Mouse (Mus musculus) ES-Bruce4 (cell line): ENCODE measurements around the gene Anapc15-ps. TPM values are rescaled to one million over a fixed set of nuclear protein-coding genes. Genes with fewer than 3 reads are reported as not detected.

ENCODE experiments used
- H3K27ac ChIP-seq: 2 replicates; pipeline ENCODE4 v1.5.1; 2012; ENCODE audit warnings: low read length, inconsistent platforms; ENCODE audit not compliant: insufficient read depth
- H3K27me3 ChIP-seq: 2 replicates; pipeline ENCODE4 v1.6.1; 2012; ENCODE audit warnings: mild to moderate bottlenecking, low read length, inconsistent platforms; ENCODE audit not compliant: control insufficient read depth, poor library complexity, insufficient read depth, severe bottlenecking
- H3K36me3 ChIP-seq: 2 replicates; pipeline ENCODE4 v1.6.1; 2012; ENCODE audit warnings: inconsistent platforms, mild to moderate bottlenecking, low read length, moderate library complexity; ENCODE audit not compliant: control insufficient read depth, poor library complexity, insufficient read depth, severe bottlenecking
- H3K4me1 ChIP-seq: one replicate; pipeline ENCODE4 v1.8.1; 2011; ENCODE audit warnings: low read length; ENCODE audit not compliant: control insufficient read depth, insufficient read depth
- H3K4me3 ChIP-seq: 2 replicates; pipeline ENCODE4 v1.5.1; 2011; ENCODE audit warnings: low read depth, mild to moderate bottlenecking, low read length
- H3K9ac ChIP-seq: 2 replicates; pipeline ENCODE4 v1.6.1; 2012; ENCODE audit warnings: low read depth, mild to moderate bottlenecking, inconsistent platforms; ENCODE audit not compliant: poor library complexity, severe bottlenecking
- H3K9me3 ChIP-seq: replicated peaks from 2 replicates; pipeline ENCODE4 v1.6.1; 2012; ENCODE audit warnings: mild to moderate bottlenecking, low read length, inconsistent platforms; ENCODE audit not compliant: control insufficient read depth, poor library complexity, insufficient read depth, severe bottlenecking
- CTCF ChIP-seq: IDR thresholded peaks from one replicate; pipeline ENCODE4 v1.8.1; 2011; ENCODE audit warnings: low read depth, low read length
- EP300 ChIP-seq: IDR thresholded peaks from 2 replicates; pipeline ENCODE4 v1.6.1; 2011; ENCODE audit warnings: low read depth, low read length; ENCODE audit not compliant: insufficient read depth
- POLR2A ChIP-seq: IDR thresholded peaks from one replicate; pipeline ENCODE4 v1.8.1; 2011; ENCODE audit warnings: low read length; ENCODE audit not compliant: insufficient read depth
- polyA plus RNA-seq: library from polyadenylated mRNA; stranded (reverse); fragments of >200 nt; gene quantifications from 2 replicates; pipeline ENCODE4 v1.2.4, GENCODE M21; 2011; ENCODE audit warnings: low read depth; ENCODE audit not compliant: missing spikeins, insufficient read depth, insufficient read length

The Anapc15-ps gene
- polyA plus RNA-seq, 1 experiment: 3.4 TPM

- TF ChIP-seq CTCF: no peak
- TF ChIP-seq EP300: no peak
- no peak for TF ChIP-seq POLR2A
Observed at GRCm38 (mm10) chr10:95705747-95706146, 32.5 kb upstream of the Anapc15-ps start.

GRCm38 (mm10) chr10:95704847-95705246 lies 31.6 kb upstream of the Anapc15-ps start:
- Histone ChIP-seq H3K27me3 (no peaks in the 10 kb centered on the region), H3K9ac (no peak overlapping the region), H3K9me3 (no peaks in the 10 kb centered on the region), H3K4me3 (no peak overlapping the region), H3K27ac (no peak overlapping the region), H3K4me1 (peaks cover 3% of the 10 kb centered on the region), H3K36me3 (no peaks in the 10 kb centered on the region)
- TF ChIP-seq CTCF: no peak
- TF ChIP-seq EP300: no peak

More at GRCm38 (mm10) chr10:95705747-95706146, 32.5 kb upstream of the Anapc15-ps start:
- Histone ChIP-seq H3K9me3 (no peaks in the 10 kb centered on the region), H3K27me3 (no peaks in the 10 kb centered on the region), H3K9ac (no peak overlapping the region), H3K27ac (no peak overlapping the region), H3K36me3 (no peaks in the 10 kb centered on the region), H3K4me1 (peaks cover 3% of the 10 kb centered on the region), H3K4me3 (no peak overlapping the region)

GRCm38 (mm10) chr10:95703730-95704129 lies 30.5 kb upstream of the Anapc15-ps start:
- Histone ChIP-seq H3K4me1 (peaks cover 3% of the 10 kb centered on the region), H3K27ac (no peak overlapping the region), H3K4me3 (no peak overlapping the region), H3K36me3 (no peaks in the 10 kb centered on the region), H3K9me3 (no peaks in the 10 kb centered on the region), H3K27me3 (no peaks in the 10 kb centered on the region), H3K9ac (no peak overlapping the region)
- TF ChIP-seq CTCF (no peak), POLR2A (no peak), EP300 (no peak)

- H3K4me1 ChIP-seq: peaks cover 3% of the 10 kb centered on the region
- H3K4me3 ChIP-seq: no peak overlapping the region
- no peaks in the 10 kb centered on the region for H3K36me3 ChIP-seq
- TF ChIP-seq CTCF: no peak
- TF ChIP-seq EP300: no peak
- no peak for TF ChIP-seq POLR2A
- no peak overlapping the region for H3K27ac ChIP-seq
- H3K9me3 ChIP-seq: no peaks in the 10 kb centered on the region
- H3K9ac ChIP-seq: no peak overlapping the region
- H3K27me3 ChIP-seq: no peaks in the 10 kb centered on the region
Observed at GRCm38 (mm10) chr10:95700422-95700821, 27.2 kb upstream of the Anapc15-ps start.

- H3K9ac ChIP-seq: no peak overlapping the region
- TF ChIP-seq EP300 (no peak), CTCF (no peak), POLR2A (no peak)
- H3K36me3 ChIP-seq: no peaks in the 10 kb centered on the region
- H3K27ac ChIP-seq: no peak overlapping the region
- no peaks in the 10 kb centered on the region for H3K9me3 ChIP-seq
- no peaks in the 10 kb centered on the region for H3K27me3 ChIP-seq
- no peak overlapping the region for H3K4me3 ChIP-seq
- H3K4me1 ChIP-seq: peaks cover 3% of the 10 kb centered on the region
Observed at GRCm38 (mm10) chr10:95698920-95699714, 25.9 kb upstream of the Anapc15-ps start.

- no peaks in the 10 kb centered on the region for H3K36me3 ChIP-seq
- H3K9ac ChIP-seq: no peak overlapping the region
- H3K4me1 ChIP-seq: peaks cover 3% of the 10 kb centered on the region
- no peak overlapping the region for H3K27ac ChIP-seq
- TF ChIP-seq CTCF (no peak), EP300 (no peak), POLR2A (no peak)
- H3K27me3 ChIP-seq: no peaks in the 10 kb centered on the region
- H3K4me3 ChIP-seq: no peak overlapping the region
- H3K9me3 ChIP-seq: no peaks in the 10 kb centered on the region
Observed at GRCm38 (mm10) chr10:95696253-95696641, 23.0 kb upstream of the Anapc15-ps start.
